Mouse (Mus musculus): Measurements from ENCODE around the gene Hdgfl2. TPM values are rescaled to one million over a fixed set of nuclear protein-coding genes. Genes with fewer than 3 reads are reported as not detected.
"Not testable (repeated sequence)": the region's sequence is repeated elsewhere in the genome, so short reads cannot be mapped to it uniquely, and the experiment has no call there.

Gene Hdgfl2
- polyA plus RNA-seq, 1 experiment from 2014 or later = 75.0 TPM

DNA sequence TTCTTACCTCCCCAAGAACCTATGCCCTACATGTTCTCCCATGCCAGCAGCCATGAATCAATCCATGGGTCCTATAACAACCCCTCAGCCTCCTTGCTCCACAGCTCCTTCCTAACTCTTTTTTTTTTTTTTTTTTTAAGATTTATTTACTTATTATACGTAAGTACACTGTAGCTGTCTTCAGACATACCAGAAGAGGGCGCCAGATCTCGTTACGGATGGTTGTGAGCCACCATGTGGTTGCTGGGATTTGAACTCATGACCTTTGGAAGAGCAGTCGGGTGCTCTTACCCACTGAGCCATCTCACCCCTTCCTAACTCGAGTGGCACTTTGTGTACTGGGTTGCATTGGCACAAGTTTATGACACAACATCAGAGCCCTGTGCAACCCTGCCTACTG lies 13.7 kb upstream of the Hdgfl2 start:
- not testable (repeated sequence) for H3K9me3 ChIP-seq; H3K27me3 ChIP-seq (replicated peaks); H3K4me2 ChIP-seq; H3K9ac ChIP-seq; H3K4me1 ChIP-seq; H3K27ac ChIP-seq (replicated peaks); ATAC-seq (ENCODE audit: extremely low read depth, insufficient number of reproducible peaks, low FRiP score, low TSS enrichment); H3K4me3 ChIP-seq
- H3K36me3 ChIP-seq = peaks cover 100% of the 10 kb centered on the region
- 84% methylated on average over 6 of the region's 6 CpGs for WGBS

DNA sequence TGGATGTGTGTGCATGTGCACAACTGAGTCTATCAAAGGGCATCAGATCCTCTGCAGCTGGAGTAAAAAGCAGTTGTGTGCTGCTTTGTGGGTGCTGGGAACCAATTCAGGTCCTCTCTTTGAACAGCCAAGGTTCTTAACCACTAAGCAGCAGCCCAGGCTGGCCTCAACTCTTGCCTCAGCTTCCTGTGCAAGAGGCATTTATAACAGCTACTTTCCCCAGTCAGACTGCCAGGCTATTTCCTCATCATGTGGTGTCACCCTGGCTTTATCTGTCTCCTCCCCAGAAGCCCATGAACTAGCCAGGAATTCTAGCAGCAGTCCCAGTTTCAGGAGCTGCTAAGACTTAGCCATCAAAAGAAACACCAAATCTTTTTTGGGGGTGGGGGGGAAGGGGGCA lies 13.0 kb upstream of the Hdgfl2 start:
- no peaks in the 10 kb centered on the region for H3K4me1 ChIP-seq
- H3K4me3 ChIP-seq = no peak overlapping the region
- no peak overlapping the region for H3K4me2 ChIP-seq
- no peak overlapping the region for H3K9ac ChIP-seq
- peaks cover 100% of the 10 kb centered on the region for H3K36me3 ChIP-seq
- no peak overlapping the region for H3K27ac ChIP-seq (replicated peaks)
- no peak for ATAC-seq (ENCODE audit: extremely low read depth, insufficient number of reproducible peaks, low FRiP score, low TSS enrichment)
- no peaks in the 10 kb centered on the region for H3K27me3 ChIP-seq (replicated peaks)
- no peaks in the 10 kb centered on the region for H3K9me3 ChIP-seq

GRCm38 (mm10) chr17:56069066-56069465 lies 10.4 kb upstream of the Hdgfl2 start:
- no peak overlapping the region for H3K4me2 ChIP-seq
- no peaks in the 10 kb centered on the region for H3K27me3 ChIP-seq (replicated peaks)
- peaks cover 95% of the 10 kb centered on the region for H3K36me3 ChIP-seq
- no peak for ATAC-seq (ENCODE audit: extremely low read depth, insufficient number of reproducible peaks, low FRiP score, low TSS enrichment)
- no peak overlapping the region for H3K27ac ChIP-seq (replicated peaks)
- no peak overlapping the region for H3K9ac ChIP-seq
- H3K9me3 ChIP-seq = no peaks in the 10 kb centered on the region
- peaks cover 11% of the 10 kb centered on the region for H3K4me1 ChIP-seq
- 94% methylated on average over 14 of the region's 14 CpGs for WGBS
- no peak overlapping the region for H3K4me3 ChIP-seq

DNA sequence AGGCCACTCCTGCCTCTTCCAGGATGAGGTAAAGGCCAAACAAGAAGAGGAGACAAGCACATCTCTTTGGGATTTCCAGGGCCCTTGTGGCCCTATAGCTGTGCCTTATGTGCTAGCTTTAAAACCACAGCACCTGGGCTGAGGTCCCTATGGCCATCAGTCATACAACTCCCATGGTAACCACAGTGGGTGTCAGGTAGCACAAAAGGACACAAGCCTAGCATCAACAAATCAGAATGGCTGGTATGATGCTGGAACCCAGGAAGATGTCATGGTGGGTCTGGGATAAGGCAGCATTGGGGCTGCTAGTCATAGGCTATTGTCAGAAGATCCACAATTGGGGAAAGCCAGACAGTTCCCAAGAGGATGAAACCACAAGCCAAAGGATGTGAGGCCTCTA lies 8.3 kb upstream of the Hdgfl2 start:
- Histone ChIP-seq H3K9me3 (no peaks in the 10 kb centered on the region), H3K4me2 (no peak overlapping the region), H3K4me3 (no peak overlapping the region), H3K4me1 (peaks cover 21% of the 10 kb centered on the region), H3K9ac (no peak overlapping the region), H3K36me3 (peaks cover 75% of the 10 kb centered on the region), H3K27ac (replicated peaks) (no peak overlapping the region), H3K27me3 (replicated peaks) (no peaks in the 10 kb centered on the region)
- no peak for ATAC-seq (ENCODE audit: extremely low read depth, insufficient number of reproducible peaks, low FRiP score, low TSS enrichment)

- Histone ChIP-seq H3K9ac (no peak overlapping the region), H3K4me1 (peaks cover 21% of the 10 kb centered on the region), H3K9me3 (no peaks in the 10 kb centered on the region), H3K36me3 (peaks cover 63% of the 10 kb centered on the region), H3K4me2 (no peak overlapping the region), H3K4me3 (no peak overlapping the region), H3K27me3 (replicated peaks) (no peaks in the 10 kb centered on the region), H3K27ac (replicated peaks) (no peak overlapping the region)
- 87% methylated on average over 5 of the region's 5 CpGs for WGBS
- ATAC-seq (ENCODE audit: extremely low read depth, insufficient number of reproducible peaks, low FRiP score, low TSS enrichment) = no peak
These were observed 7.2 kb upstream of the Hdgfl2 start for GRCm38 (mm10) chr17:56072243-56072642.

DNA sequence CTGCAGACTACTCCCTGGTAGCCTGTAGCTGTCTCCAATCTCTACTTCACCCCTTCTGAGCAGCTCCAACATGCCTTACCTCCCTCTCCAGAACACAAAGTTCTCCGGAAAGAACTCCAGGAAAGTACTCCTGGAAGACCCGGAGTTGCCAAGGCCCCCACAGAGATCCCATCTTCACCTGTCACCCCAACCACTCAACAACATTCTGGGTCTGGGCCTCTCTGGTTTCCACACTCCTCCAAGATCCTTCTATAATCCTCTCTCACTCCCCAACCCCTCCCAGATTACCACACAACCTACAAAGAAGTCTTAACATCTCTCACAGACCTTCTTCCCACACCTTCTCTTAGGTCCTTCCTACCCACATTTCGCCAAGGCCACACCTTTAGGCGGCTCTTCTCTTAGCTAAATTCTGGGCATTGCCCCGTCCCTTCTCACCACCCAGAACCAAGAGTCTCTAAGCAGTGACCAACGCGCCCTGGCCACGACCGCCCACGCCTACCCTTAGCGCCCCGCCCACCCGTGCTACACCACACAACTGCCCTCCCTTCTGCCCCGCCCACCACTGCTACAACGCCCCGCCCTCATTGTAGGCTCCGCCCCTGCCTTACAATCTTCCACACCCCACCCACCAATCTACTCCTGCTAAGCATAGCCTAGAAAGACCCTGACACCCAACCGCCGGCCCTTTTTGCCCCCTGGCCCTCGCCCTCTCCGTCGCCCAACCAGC lies 5.2 kb upstream of the Hdgfl2 start:
- H3K27ac ChIP-seq (replicated peaks) = peak overlapping the region; percentile 97
- no peaks in the 10 kb centered on the region for H3K27me3 ChIP-seq (replicated peaks)
- peak; percentile 48 for ATAC-seq (ENCODE audit: extremely low read depth, insufficient number of reproducible peaks, low FRiP score, low TSS enrichment)
- peak overlapping the region; percentile 79 for H3K4me2 ChIP-seq
- H3K9me3 ChIP-seq = no peaks in the 10 kb centered on the region
- H3K4me1 ChIP-seq = peaks cover 24% of the 10 kb centered on the region
- H3K4me3 ChIP-seq = peak overlapping the region; percentile 73
- WGBS = 6% methylated on average over 22 of the region's 22 CpGs
- H3K9ac ChIP-seq = peak overlapping the region; percentile 92
- H3K36me3 ChIP-seq = peaks cover 43% of the 10 kb centered on the region

GRCm38 (mm10) chr17:56074827-56075208 lies 4.6 kb upstream of the Hdgfl2 start, which contains the start of gene Ubxn6:
TSS of gene Ubxn6 (minus strand) at chr17:56075028.
- no peaks in the 10 kb centered on the region for H3K27me3 ChIP-seq (replicated peaks)
- no peaks in the 10 kb centered on the region for H3K9me3 ChIP-seq
- peaks cover 38% of the 10 kb centered on the region for H3K36me3 ChIP-seq
- H3K9ac ChIP-seq = peak within 1 kb of the TSS; percentile 92
- peak; percentile 20 for ATAC-seq (ENCODE audit: extremely low read depth, insufficient number of reproducible peaks, low FRiP score, low TSS enrichment)
- H3K27ac ChIP-seq (replicated peaks) = peak within 1 kb of the TSS; percentile 97
- H3K4me2 ChIP-seq = peak within 1 kb of the TSS; percentile 79
- H3K4me1 ChIP-seq = peaks cover 24% of the 10 kb centered on the region
- H3K4me3 ChIP-seq = peak within 1 kb of the TSS; percentile 73
- WGBS = under 1% methylated on average over 35 of the region's 35 CpGs

GRCm38 (mm10) chr17:56077523-56077922 lies 1.9 kb upstream of the Hdgfl2 start:
- H3K9ac ChIP-seq = no peak overlapping the region
- peaks cover 50% of the 10 kb centered on the region for H3K4me1 ChIP-seq
- 85% methylated on average over 5 of the region's 5 CpGs for WGBS
- no peak for ATAC-seq (ENCODE audit: extremely low read depth, insufficient number of reproducible peaks, low FRiP score, low TSS enrichment)
- H3K9me3 ChIP-seq = no peaks in the 10 kb centered on the region
- no peak overlapping the region for H3K27ac ChIP-seq (replicated peaks)
- H3K4me2 ChIP-seq = no peak overlapping the region
- peaks cover 18% of the 10 kb centered on the region for H3K36me3 ChIP-seq
- no peaks in the 10 kb centered on the region for H3K27me3 ChIP-seq (replicated peaks)
- H3K4me3 ChIP-seq = no peak overlapping the region

DNA sequence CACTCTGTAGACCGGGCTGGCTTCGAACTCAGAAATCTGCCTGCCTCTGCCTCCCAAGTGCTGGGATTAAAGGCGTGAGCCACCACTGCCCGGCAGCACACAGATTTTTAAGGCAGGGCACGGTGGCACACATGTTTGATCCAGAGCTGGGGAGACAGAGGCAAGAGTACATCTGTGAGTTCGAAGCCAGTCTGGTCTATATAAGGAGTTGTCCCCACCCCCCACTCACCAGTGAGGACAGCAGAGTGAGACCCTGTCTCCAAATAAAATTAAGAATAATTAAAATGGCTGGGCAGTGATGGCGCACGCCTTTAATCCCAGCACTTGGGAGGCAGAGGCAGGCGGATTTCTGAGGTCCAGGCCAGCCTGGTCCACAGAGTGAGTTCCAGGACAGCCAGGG lies 1.1 kb upstream of the Hdgfl2 start:
- H3K9me3 ChIP-seq; H3K27me3 ChIP-seq (replicated peaks); ATAC-seq (ENCODE audit: extremely low read depth, insufficient number of reproducible peaks, low FRiP score, low TSS enrichment): not testable (repeated sequence)
- Histone ChIP-seq H3K4me3 (peak overlapping the region; percentile 84), H3K27ac (replicated peaks) (peak overlapping the region; percentile 77), H3K4me1 (peaks cover 46% of the 10 kb centered on the region), H3K36me3 (peaks cover 18% of the 10 kb centered on the region), H3K9ac (peak overlapping the region; percentile 50), H3K4me2 (peak overlapping the region; percentile 66)
- WGBS = 58% methylated on average over 9 of the region's 9 CpGs

DNA sequence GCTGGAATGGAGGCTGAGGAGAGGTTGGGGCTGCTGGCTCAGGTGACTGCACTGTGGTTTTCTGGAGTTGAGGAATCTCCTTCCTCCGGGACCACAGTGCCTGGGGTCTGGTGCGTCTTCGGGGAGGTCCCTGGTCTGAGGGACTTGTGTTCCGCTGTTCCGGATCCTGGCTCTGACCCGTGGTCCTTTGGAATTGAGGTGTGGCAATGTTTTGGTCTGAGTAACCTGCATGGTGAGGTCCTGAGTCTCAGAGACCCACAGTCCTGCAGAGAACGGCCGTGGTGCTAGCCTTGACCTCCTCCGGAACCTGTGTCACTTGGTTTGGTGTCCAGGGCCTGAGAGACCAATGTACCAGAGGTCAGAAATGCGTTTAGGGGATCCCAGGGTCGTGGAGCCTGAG lies 487 bp downstream of the Hdgfl2 start:
- ATAC-seq (ENCODE audit: extremely low read depth, insufficient number of reproducible peaks, low FRiP score, low TSS enrichment) = no peak
- Histone ChIP-seq H3K36me3 (peaks cover 27% of the 10 kb centered on the region), H3K9me3 (no peaks in the 10 kb centered on the region), H3K4me2 (peak overlapping the region; percentile 100), H3K9ac (peak overlapping the region; percentile 94), H3K4me1 (peaks cover 36% of the 10 kb centered on the region), H3K27ac (replicated peaks) (peak overlapping the region; percentile 70), H3K4me3 (peak overlapping the region; percentile 84), H3K27me3 (replicated peaks) (no peaks in the 10 kb centered on the region)
- 3% methylated on average over 11 of the region's 11 CpGs for WGBS

GRCm38 (mm10) chr17:56080781-56081585 lies 1.5 kb downstream of the Hdgfl2 start:
- Histone ChIP-seq H3K9me3 (no peaks in the 10 kb centered on the region), H3K4me2 (peak overlapping the region; percentile 100), H3K27ac (replicated peaks) (peak overlapping the region; percentile 70; the same call in 1 of the 2 replicates), H3K9ac (peak overlapping the region; percentile 94), H3K36me3 (peaks cover 38% of the 10 kb centered on the region), H3K4me1 (peaks cover 29% of the 10 kb centered on the region), H3K27me3 (replicated peaks) (no peaks in the 10 kb centered on the region), H3K4me3 (peak overlapping the region; percentile 84)
- ATAC-seq (ENCODE audit: extremely low read depth, insufficient number of reproducible peaks, low FRiP score, low TSS enrichment) = no peak
- 6% methylated on average over 8 of the region's 8 CpGs for WGBS

Data from heart, embryonic 13.5 days (tissue).